Mouse (Mus musculus) hindbrain, postnatal 0 days (tissue): ENCODE data around the gene Gm10837. TPM values are rescaled to one million over a fixed set of nuclear protein-coding genes. Genes with fewer than 3 reads are reported as not detected.
A peak's percentile ranks its signal among the peaks of the same experiment; 100 is the strongest.
"Not testable (repeated sequence)": the region's sequence is repeated elsewhere in the genome, so short reads cannot be mapped to it uniquely, and the experiment has no call there.

Experiments
- ATAC-seq: fragments of 200-750 bp; cut with Nextera tagmentation; 2 replicates; pipeline ENCODE4 v1.8.0; 2017; ENCODE audit warnings: mild to moderate bottlenecking, moderate TSS enrichment, moderate library complexity
- DNase-seq: peaks from one replicate; pipeline ENCODE4 v3.0.0-alpha.2; 2015; ENCODE audit warnings: low spot score
- H3K27ac ChIP-seq: fragments of 300-500 bp; sonication (generic); 2 replicates; pipeline ENCODE4 v1.5.1; 2014; ENCODE audit warnings: mild to moderate bottlenecking
- H3K27me3 ChIP-seq: fragments of 300-500 bp; sonication (generic); 2 replicates; pipeline ENCODE4 v1.6.1; 2014; ENCODE audit warnings: low read length, mixed read lengths; ENCODE audit not compliant: insufficient read depth
- H3K36me3 ChIP-seq: fragments of 300-500 bp; sonication (generic); 2 replicates; pipeline ENCODE4 v1.6.1; 2014; ENCODE audit warnings: low read length, mixed read lengths; ENCODE audit not compliant: insufficient read depth
- H3K4me1 ChIP-seq: fragments of 300-500 bp; sonication (generic); 2 replicates; pipeline ENCODE4 v1.6.1; 2014; ENCODE audit warnings: antibody characterized with exemption, low read length, mixed read lengths; ENCODE audit not compliant: insufficient read depth
- H3K4me2 ChIP-seq: fragments of 300-500 bp; sonication (generic); 2 replicates; pipeline ENCODE4 v1.6.1; 2014; ENCODE audit warnings: low read depth, mild to moderate bottlenecking, low read length, moderate library complexity, mixed read lengths
- H3K4me3 ChIP-seq: fragments of 300-500 bp; sonication (generic); 2 replicates; pipeline ENCODE4 v1.5.1; 2014; ENCODE audit warnings: low read length
- H3K9ac ChIP-seq: fragments of 300-500 bp; sonication (generic); replicated peaks from 2 replicates; pipeline ENCODE4 v1.6.1; 2014; ENCODE audit warnings: mild to moderate bottlenecking, low read length, moderate library complexity, mixed read lengths
- H3K9me3 ChIP-seq: fragments of 300-500 bp; sonication (generic); 2 replicates; pipeline ENCODE4 v1.6.1; 2016; ENCODE audit warnings: low read length, mixed read lengths
- CTCF ChIP-seq: IDR thresholded peaks from 2 replicates; pipeline ENCODE4 v1.5.1; 2016; ENCODE audit warnings: antibody characterized with exemption, control low read depth, low read depth
- WGBS: fragments of 180-500 bp; shearing (Covaris S2); extraction: QIAGEN DNeasy Blood & Tissue Kit; methylation state at CpG from one replicate; pipeline ENCODE4 v1.1.7; 2014; 5-methylcytosine and 5-hydroxymethylcytosine counted together
- polyA plus RNA-seq: library from polyadenylated mRNA; unstranded; fragments of >200 nt; fragmentation: Nextera tagmentation; extraction: Ambion mirVana; gene quantifications from 2 replicates; pipeline ENCODE4 v1.2.1, GENCODE M21; 2015
- total RNA-seq: library from RNA; depleted of rRNA; stranded (reverse); fragments of >200 nt; gene quantifications from 2 replicates; pipeline ENCODE4 v1.2.3, GENCODE M21; 2014

Gene Gm10837
- total and polyA plus RNA-seq, 2 experiments from 2014 or later = 1.4 to 4.7 TPM

DNA sequence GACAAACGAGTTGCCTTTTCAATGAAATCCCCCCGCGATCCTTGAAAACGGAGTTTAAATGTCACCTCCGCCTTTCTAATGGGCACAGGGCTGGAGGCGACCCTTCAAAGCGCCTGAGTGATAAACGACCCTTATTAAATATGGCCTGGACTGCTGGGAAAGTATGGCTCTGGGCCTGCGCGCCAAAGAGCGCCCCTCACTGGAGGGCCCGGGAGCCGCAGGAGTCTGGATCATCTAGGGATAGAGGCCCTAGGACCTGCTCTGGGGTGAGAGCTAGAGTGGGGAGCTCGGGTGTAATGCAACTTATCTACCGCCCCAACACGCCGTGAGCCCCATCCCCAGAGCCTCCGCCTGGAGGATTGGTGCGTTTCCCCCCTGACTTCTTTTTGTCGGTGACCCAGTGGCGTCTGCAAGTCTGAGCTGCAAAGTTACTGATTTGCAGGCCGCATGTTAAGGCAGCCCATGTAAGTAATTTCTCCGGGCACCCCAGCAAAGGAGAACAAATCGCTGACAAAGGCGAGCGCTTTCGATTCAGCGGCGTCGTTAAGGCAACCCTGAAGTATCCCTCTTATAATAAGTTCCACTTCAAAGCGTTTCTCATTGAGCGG is 36.9 kb upstream of the Gm10837 start:
- Histone ChIP-seq H3K36me3 (no peaks in the 10 kb centered on the region), H3K9ac (peak overlapping the region; percentile 28), H3K4me2 (peak overlapping the region; percentile 43), H3K4me1 (peaks cover 25% of the 10 kb centered on the region; the same call in 1 of the 2 replicates), H3K9me3 (no peaks in the 10 kb centered on the region), H3K4me3 (peak overlapping the region; percentile 7; the same call in 1 of the 2 replicates), H3K27me3 (peaks cover 15% of the 10 kb centered on the region; the same call in 1 of the 2 replicates), H3K27ac (peak overlapping the region; percentile 83)
- peak; percentile 81 for DNase-seq
- TF ChIP-seq CTCF = peak; percentile 60
- ATAC-seq = peak; percentile 74
- 2% methylated on average over 32 of the region's 32 CpGs for WGBS

DNA sequence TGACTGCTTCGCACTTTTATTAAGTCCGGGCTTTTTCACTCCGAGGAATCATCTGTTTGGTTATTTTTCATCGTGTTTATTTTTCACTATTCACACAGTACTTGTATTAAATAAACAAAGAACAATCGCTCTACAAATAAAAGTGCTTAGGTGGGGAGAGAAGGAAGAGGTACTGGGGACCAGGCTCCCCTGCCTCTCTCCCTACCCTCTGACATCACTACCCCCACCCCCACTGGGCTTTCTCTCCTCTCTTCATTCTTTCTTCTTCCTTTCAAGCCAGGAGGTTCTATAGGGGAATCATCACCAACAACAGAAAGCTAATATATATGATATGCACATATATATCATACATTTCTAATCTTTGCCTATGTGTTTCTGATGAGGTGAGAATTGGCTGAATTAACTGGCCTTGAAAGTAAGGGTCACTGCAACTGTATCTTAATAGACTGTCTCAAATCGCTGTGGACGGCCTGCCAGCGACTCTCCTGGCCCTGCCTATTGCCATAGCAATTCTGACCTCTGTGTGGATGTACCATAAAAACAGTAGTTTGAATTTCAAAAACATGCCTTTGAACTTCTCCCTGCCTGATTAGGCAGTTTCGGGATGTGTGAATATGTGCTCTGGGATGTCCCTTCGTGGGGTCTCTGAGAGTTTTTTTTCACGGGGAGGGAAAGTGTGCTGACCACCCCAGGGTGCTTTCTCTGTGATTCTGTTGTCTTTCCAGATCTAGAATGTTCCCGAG is 36.2 kb upstream of the Gm10837 start:
- ATAC-seq (no peak), DNase-seq (peak; percentile 55)
- Histone ChIP-seq H3K9ac (peak overlapping the region; percentile 28; the same call in 1 of the 2 replicates), H3K27ac (peak overlapping the region; percentile 83), H3K36me3 (no peaks in the 10 kb centered on the region), H3K9me3 (no peaks in the 10 kb centered on the region), H3K4me2 (peak overlapping the region; percentile 43), H3K4me3 (peak overlapping the region; percentile 7; the same call in 1 of the 2 replicates), H3K27me3 (peaks cover 15% of the 10 kb centered on the region; the same call in 1 of the 2 replicates), H3K4me1 (peaks cover 25% of the 10 kb centered on the region; the same call in 1 of the 2 replicates)
- TF ChIP-seq CTCF = no peak
- WGBS = 9% methylated on average over 12 of the region's 12 CpGs

DNA sequence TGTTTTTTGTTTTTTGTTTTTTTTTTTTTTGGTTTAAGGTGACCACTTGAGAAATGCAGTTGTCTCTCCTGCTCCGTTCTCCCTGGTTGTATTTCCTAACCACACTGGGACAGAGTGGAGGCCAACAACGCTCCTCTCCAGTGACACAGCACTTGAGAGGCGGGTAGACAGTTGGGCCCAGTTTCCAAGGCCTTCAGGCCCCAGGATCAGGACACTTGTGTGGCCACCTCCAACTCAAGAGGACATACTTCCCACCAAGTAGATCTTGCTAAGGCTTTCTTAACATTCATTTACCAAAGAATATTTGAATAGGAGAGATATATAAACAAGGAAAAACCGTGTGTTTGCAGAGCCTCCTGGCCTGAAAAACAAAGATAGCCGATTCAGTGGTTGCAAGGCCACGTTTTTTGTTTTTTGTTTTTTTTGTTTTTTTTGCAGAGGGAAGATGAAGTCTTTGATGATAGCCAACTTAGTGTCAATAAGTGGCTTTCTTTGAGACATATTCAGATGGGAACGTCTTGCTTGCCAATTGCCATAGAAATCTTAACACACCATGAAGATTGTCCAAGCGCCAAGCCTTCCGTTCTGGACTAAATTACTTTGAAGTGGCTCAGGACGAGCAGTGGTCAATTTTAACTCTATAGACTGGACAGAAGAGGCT is 35.4 kb upstream of the Gm10837 start:
- TF ChIP-seq CTCF = no peak
- no peak overlapping the region for H3K9ac ChIP-seq
- peak overlapping the region; percentile 83 for H3K27ac ChIP-seq
- H3K4me1 ChIP-seq = peaks cover 25% of the 10 kb centered on the region; the same call in 1 of the 2 replicates
- 0 out of 2 replicates have a peak overlapping the region, but pooled peaks have one; percentile 6 for H3K4me2 ChIP-seq
- 28% methylated on average over 10 of the region's 10 CpGs for WGBS
- H3K27me3 ChIP-seq = peaks cover 9% of the 10 kb centered on the region; the same call in 1 of the 2 replicates
- no peaks in the 10 kb centered on the region for H3K9me3 ChIP-seq
- peak; percentile 6; the same call in 1 of the 2 replicates for ATAC-seq
- no peaks in the 10 kb centered on the region for H3K36me3 ChIP-seq
- no peak overlapping the region for H3K4me3 ChIP-seq
- DNase-seq = peak; percentile 81

DNA sequence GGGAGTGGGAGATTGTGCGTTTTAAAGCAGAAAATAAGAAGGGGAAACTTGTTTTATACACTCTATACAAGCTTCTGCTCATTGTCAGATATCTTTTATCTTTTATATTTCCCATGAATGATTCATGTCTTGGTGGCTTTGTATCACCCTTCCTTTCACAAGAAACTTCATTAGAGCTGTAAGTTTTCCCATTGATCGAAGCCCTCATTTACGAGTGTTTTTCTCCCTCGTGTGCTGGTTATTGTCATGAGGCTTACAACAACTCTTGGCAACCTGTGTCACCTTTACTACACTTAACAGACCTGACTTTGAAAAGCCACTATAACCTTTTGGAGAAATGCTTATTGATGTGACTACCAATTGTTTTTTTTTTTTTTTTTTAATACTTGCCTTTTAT is 34.8 kb upstream of the Gm10837 start:
- Histone ChIP-seq H3K36me3 (no peaks in the 10 kb centered on the region), H3K4me2 (0 out of 2 replicates have a peak overlapping the region, but pooled peaks have one; percentile 1), H3K27me3 (peaks cover 9% of the 10 kb centered on the region; the same call in 1 of the 2 replicates), H3K4me3 (no peak overlapping the region), H3K4me1 (peaks cover 23% of the 10 kb centered on the region; the same call in 1 of the 2 replicates), H3K27ac (peak overlapping the region; percentile 83), H3K9ac (no peak overlapping the region), H3K9me3 (no peaks in the 10 kb centered on the region)
- DNase-seq (no peak), ATAC-seq (no peak)
- TF ChIP-seq CTCF = no peak
- 27% methylated on average over 4 of the region's 4 CpGs for WGBS

DNA sequence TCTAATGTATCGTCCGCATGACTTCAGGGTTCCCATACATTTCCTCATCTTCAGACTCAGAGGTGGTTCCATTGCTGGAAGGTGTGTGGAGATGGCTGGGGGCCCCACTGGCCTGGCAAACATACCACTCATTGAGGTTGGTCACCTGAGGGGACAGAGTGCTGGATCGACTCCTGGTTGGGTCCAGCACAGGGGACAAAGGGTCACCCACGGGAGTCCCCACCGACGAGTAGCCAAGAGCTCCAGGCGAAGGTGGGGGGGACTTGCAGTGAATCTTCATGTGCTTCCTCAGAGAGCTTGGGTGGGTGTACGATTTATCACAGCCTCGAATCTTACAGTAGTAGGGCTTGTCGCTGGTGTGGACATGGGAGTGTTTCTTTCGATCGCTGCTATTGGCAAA is 31.1 kb upstream of the Gm10837 start:
- WGBS = 41% methylated on average over 9 of the region's 12 CpGs
- Histone ChIP-seq H3K27ac (peak overlapping the region; percentile 76; the same call in 1 of the 2 replicates), H3K4me2 (peak overlapping the region; percentile 61), H3K4me3 (peak overlapping the region; percentile 70; the same call in 1 of the 2 replicates), H3K9ac (peak overlapping the region; percentile 59)
- H3K4me1 ChIP-seq, ATAC-seq, H3K27me3 ChIP-seq, DNase-seq, H3K9me3 ChIP-seq, H3K36me3 ChIP-seq: not testable (repeated sequence)

DNA sequence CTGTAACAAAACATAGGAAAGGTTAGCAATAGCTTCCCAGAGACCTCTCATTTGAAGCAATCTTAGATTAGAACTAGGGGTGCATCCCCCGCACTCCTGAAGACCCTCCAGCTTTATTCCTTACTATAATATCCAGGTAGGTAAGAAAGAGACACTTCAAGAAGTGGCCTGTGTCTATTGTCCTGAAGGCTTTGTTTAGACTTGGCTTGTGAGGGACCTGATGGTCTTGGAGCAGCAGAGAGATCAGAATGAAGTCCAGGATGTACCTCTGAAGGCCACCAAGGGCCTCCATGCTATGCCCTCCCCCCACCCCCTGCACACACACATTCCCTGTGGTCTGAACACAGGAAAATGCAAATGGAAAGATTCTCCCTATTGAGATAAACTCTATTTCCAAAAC is 30.6 kb upstream of the Gm10837 start:
- no peaks in the 10 kb centered on the region for H3K4me1 ChIP-seq
- 64% methylated on average over 1 of the region's 1 CpGs for whole genome bisulfite sequencing
- ATAC-seq (no peak), DNase-seq (no peak)
- no peak for TF ChIP-seq CTCF
- no peaks in the 10 kb centered on the region for H3K9me3 ChIP-seq
- H3K9ac ChIP-seq = peak overlapping the region; percentile 59
- no peaks in the 10 kb centered on the region for H3K36me3 ChIP-seq
- H3K27ac ChIP-seq = peak overlapping the region; percentile 76
- H3K27me3 ChIP-seq = no peaks in the 10 kb centered on the region; the same call in 1 of the 2 replicates
- H3K4me3 ChIP-seq = peak overlapping the region; percentile 70
- peak overlapping the region; percentile 61 for H3K4me2 ChIP-seq
